Mouse (Mus musculus): ENCODE data around the gene Tekt2.

- TF ChIP-seq CTCF (IDR thresholded peaks at IDR 0.05) (no peak), EP300 (IDR thresholded peaks at IDR 0.05) (no peak)
Observed at GRCm38 (mm10) chr4:126305428-126305827, 20.1 kb downstream of the Tekt2 start.
